ENCODE assay signal across 9 mouse cellular contexts in genomic region chr14:49234788-49235515, GRCm38 (mm10). TPM values are rescaled to one million over a fixed set of nuclear protein-coding genes. Genes with fewer than 3 reads are reported as not detected.
DNase-seq lines count a peak whose midpoint lies in the region; ATAC-seq lines count a peak whose summit lies in the region.
"Had no signal": no experiment of that assay in that cellular context is flagged by ENCODE, and none has a peak within 500 bp of the region (broad histone marks: within the 10 kb centered on the region; RNA-seq: fewer than 3 reads in every experiment).

No protein-coding gene starts in this region.

- H3K4me3 ChIP-seq in hindbrain, embryonic 14.5 days (replicated peaks; ENCODE audit: low read length) = no peak overlapping the region
- H3K4me3 ChIP-seq in hindbrain, embryonic 16.5 days (ENCODE audit: low read length) = no peak overlapping the region
- H3K4me3 ChIP-seq: erythroblast, embryonic 14.5 days had no signal

- H3K36me3 ChIP-seq in hindbrain, embryonic 14.5 days (replicated peaks; ENCODE audit: control insufficient read depth, insufficient read depth) = no peaks in the 10 kb centered on the region
- no peaks in the 10 kb centered on the region for H3K36me3 ChIP-seq in hindbrain, embryonic 16.5 days (ENCODE audit: control insufficient read depth, insufficient read depth, low read length)

- WGBS in hindbrain, embryonic 14.5 days = 43% methylated on average over 9 of the region's 9 CpGs
- WGBS in hindbrain, embryonic 16.5 days = 41% methylated on average over 9 of the region's 9 CpGs

- H3K9me3 ChIP-seq in hindbrain, embryonic 14.5 days (ENCODE audit: control insufficient read depth, low read length) = no peaks in the 10 kb centered on the region
- H3K9me3 ChIP-seq in hindbrain, embryonic 16.5 days (ENCODE audit: control insufficient read depth, low read length) = no peaks in the 10 kb centered on the region

- no peak for ATAC-seq in hindbrain, embryonic 14.5 days (ENCODE audit: low FRiP score)
- no peak for ATAC-seq in hindbrain, embryonic 16.5 days
- ATAC-seq in monocyte, adult 5-6 weeks (replicated peaks; ENCODE audit: insufficient number of reproducible peaks, low FRiP score, low TSS enrichment, poor library complexity, severe bottlenecking) = no peak

- no peaks in the 10 kb centered on the region for H3K27me3 ChIP-seq in hindbrain, embryonic 14.5 days (ENCODE audit: control insufficient read depth, insufficient read depth, low read length)
- H3K27me3 ChIP-seq in hindbrain, embryonic 16.5 days (replicated peaks; ENCODE audit: control insufficient read depth, insufficient read depth, low read length) = no peaks in the 10 kb centered on the region

- no peak overlapping the region for H3K9ac ChIP-seq in hindbrain, embryonic 14.5 days
- no peak overlapping the region for H3K9ac ChIP-seq in hindbrain, embryonic 16.5 days (ENCODE audit: low read depth, low read length)

- peak; percentile 54 for DNase-seq in hindbrain, embryonic 14.5 days (ENCODE audit: low spot score)
- DNase-seq in CD4-positive helper T cell, adult 2 months (ENCODE audit: low read depth, low spot score) = peak; percentile 81
- DNase-seq in T-cell, adult 2 months (ENCODE audit: low spot score) = peak; percentile 68
- DNase-seq in embryo, embryonic 11 days = peak; percentile 69
- peak; percentile 48 to 60 for DNase-seq in kidney, postnatal 4 days
- peak; percentile 38 to 68 for DNase-seq in natural killer cell, adult 2 months (ENCODE audit: low spot score in 2 of 2)

- no peak overlapping the region for H3K4me2 ChIP-seq in hindbrain, embryonic 14.5 days (replicated peaks)
- no peak overlapping the region for H3K4me2 ChIP-seq in hindbrain, embryonic 16.5 days (ENCODE audit: low read length)

- H3K4me1 ChIP-seq in hindbrain, embryonic 14.5 days (replicated peaks; ENCODE audit: control insufficient read depth, insufficient read depth, low read length) = no peaks in the 10 kb centered on the region
- no peaks in the 10 kb centered on the region for H3K4me1 ChIP-seq in hindbrain, embryonic 16.5 days (ENCODE audit: control insufficient read depth, insufficient read depth, low read depth, low read length)

- no peak overlapping the region for H3K27ac ChIP-seq in hindbrain, embryonic 14.5 days
- no peak overlapping the region for H3K27ac ChIP-seq in hindbrain, embryonic 16.5 days (ENCODE audit: low read depth, low read length)

RNA-seq across cellular contexts. Expression of gene ccdc198, which starts 10.3 kb away (rescaled TPM):
- 0.35 and 0.98 TPM in 2 replicates for polyA plus RNA-seq in hindbrain, embryonic 14.5 days (2014; fragmentation: Nextera tagmentation; extraction: Ambion mirVana)
- 0.11 and 0.19 TPM in 2 replicates for polyA plus RNA-seq in hindbrain, embryonic 16.5 days (2015; fragmentation: Nextera tagmentation; extraction: Ambion mirVana)
- not detected in 3 replicates for total RNA-seq in monocyte, adult 5-6 weeks (2017)
- polyA plus RNA-seq: erythroblast, embryonic 14.5 days had no signal
